ENCODE assay signal across 16 mouse cellular contexts in the genomic region with DNA sequence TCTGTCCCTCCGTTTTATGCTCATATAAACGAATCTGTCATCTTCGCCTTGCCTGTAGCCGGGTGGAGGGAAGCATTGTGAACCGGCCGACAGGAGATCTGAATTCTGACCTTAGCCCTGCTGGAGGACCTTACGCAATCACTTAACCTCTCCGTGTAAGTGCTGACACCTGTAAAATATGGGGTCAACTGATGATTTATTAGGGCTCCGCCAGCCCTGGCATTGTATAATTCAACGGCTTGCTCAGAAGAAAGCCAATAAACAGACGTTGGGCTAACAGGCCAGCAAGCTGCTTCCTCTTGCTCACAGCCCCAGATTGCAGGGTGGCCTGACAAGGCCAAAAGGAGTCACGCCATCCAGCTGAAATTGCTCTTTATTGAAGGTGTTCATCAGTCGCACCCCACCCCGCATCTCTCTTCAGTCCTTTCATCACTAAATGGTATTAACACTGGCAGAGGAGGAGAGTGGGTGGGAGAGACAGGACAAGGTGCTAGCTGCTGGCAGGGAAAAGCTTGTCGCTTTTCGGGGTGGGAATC.
DNase-seq lines count a peak whose midpoint lies in the region; ATAC-seq lines count a peak whose summit lies in the region.
"Had no signal": no experiment of that assay in that cellular context is flagged by ENCODE, and none has a peak within 500 bp of the region (broad histone marks: within the 10 kb centered on the region; RNA-seq: fewer than 3 reads in every experiment).

No protein-coding gene starts in this region.

- H3K9me3 ChIP-seq in limb, embryonic 10.5 days (replicated peaks) = no peaks in the 10 kb centered on the region
- H3K9me3 ChIP-seq: forebrain, embryonic 15.5 days; heart, embryonic 12.5 days; hindbrain, embryonic 15.5 days; liver, embryonic 13.5 days had no signal

- peak; percentile 26 for ATAC-seq in granulocyte monocyte progenitor cell, adult 5-6 weeks (replicated peaks; ENCODE audit: poor library complexity, severe bottlenecking)
- ATAC-seq: CD4-positive, CD25-positive, alpha-beta regulatory T cell, adult 4 months; forebrain, embryonic 15.5 days had no signal

- DNase-seq in kidney, adult 8-10 months = peak; percentile 45 to 60
- no peak for DNase-seq in kidney, postnatal 10 days
- peak; percentile 58 for DNase-seq in embryo, embryonic 10.5 days (ENCODE audit: low spot score)
- DNase-seq in limb, embryonic 10.5 days (ENCODE audit: low spot score) = peak; percentile 56
- DNase-seq in adrenal gland, adult 18-20 months (ENCODE audit: low spot score in 2 of 2) = no peak
- DNase-seq in spleen, postnatal 4 days (ENCODE audit: low spot score in 2 of 2) = no peak
- DNase-seq: cerebellum, postnatal 25 days; layer of hippocampus, adult 9-11 months; liver, embryonic 13.5 days; lung, postnatal 4 days; right cerebral cortex, adult 18-20 months had no signal

- peak overlapping the region; percentile 17; the same call in 1 of the 2 replicates for H3K4me3 ChIP-seq in limb, embryonic 10.5 days
- H3K4me3 ChIP-seq: forebrain, embryonic 15.5 days; heart, embryonic 12.5 days; hindbrain, embryonic 15.5 days; liver, embryonic 13.5 days had no signal

- peaks cover 27% of the 10 kb centered on the region for H3K27me3 ChIP-seq in limb, embryonic 10.5 days (ENCODE audit: low read depth, poor library complexity, severe bottlenecking)
- H3K27me3 ChIP-seq: forebrain, embryonic 15.5 days; heart, embryonic 12.5 days; hindbrain, embryonic 15.5 days; liver, embryonic 13.5 days had no signal

- 15% methylated on average over 16 of the region's 16 CpGs for WGBS in limb, embryonic 10.5 days

- H3K4me1 ChIP-seq in limb, embryonic 10.5 days = peaks cover 26% of the 10 kb centered on the region
- H3K4me1 ChIP-seq: heart, embryonic 12.5 days; hindbrain, embryonic 15.5 days; liver, embryonic 13.5 days had no signal

- H3K36me3 ChIP-seq in limb, embryonic 10.5 days = no peaks in the 10 kb centered on the region
- H3K36me3 ChIP-seq: forebrain, embryonic 15.5 days; heart, embryonic 12.5 days; hindbrain, embryonic 15.5 days; liver, embryonic 13.5 days had no signal

- no peak overlapping the region for H3K27ac ChIP-seq in limb, embryonic 10.5 days
- H3K27ac ChIP-seq: forebrain, embryonic 15.5 days; hindbrain, embryonic 15.5 days; liver, embryonic 13.5 days had no signal

Comparison
In these comparisons a context has a peak if more than half of its experiments do, and no peak if none do; other contexts are left out.
1. DNase-seq: peak in kidney, adult 8-10 months (2 of 2), embryo, embryonic 10.5 days (single experiment) and limb, embryonic 10.5 days (single experiment); none in kidney, postnatal 10 days (single experiment), adrenal gland, adult 18-20 months (0 of 2) and spleen, postnatal 4 days (0 of 2).